In the genomic region with DNA sequence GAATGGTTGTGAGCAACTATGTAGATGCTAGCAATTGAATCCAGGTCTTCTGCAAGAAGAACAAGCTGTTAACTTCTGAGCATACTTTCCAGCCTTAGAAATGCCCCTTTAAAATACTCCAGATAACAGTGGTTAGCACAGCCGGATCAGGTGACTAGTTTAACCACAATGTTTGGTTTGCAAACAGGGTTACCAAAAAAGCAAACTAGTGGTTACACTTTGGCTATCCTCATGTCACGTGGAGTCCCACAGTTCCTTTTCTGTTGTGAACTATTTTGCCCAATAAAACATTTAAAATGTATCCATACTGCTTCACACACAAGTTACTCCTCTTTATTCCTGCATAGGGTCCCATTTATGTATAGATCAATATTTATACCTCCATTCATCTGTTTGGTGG, we compare ENCODE assay signal across 15 mouse cellular contexts.
"Had no signal": no experiment of that assay in that cellular context is flagged by ENCODE, and none has a peak within 500 bp of the region (broad histone marks: within the 10 kb centered on the region; RNA-seq: fewer than 3 reads in every experiment).

No protein-coding gene starts in this region.

- H3K4me2 ChIP-seq: kidney, embryonic 15.5 days; liver, embryonic 13.5 days; midbrain, embryonic 12.5 days; neural tube, embryonic 15.5 days had no signal

- H3K9ac ChIP-seq: kidney, embryonic 15.5 days; liver, embryonic 13.5 days; liver, postnatal 0 days; midbrain, embryonic 12.5 days; neural tube, embryonic 15.5 days had no signal

- H3K4me3 ChIP-seq: kidney, embryonic 15.5 days; left cerebral cortex, adult 2 months; limb, embryonic 10.5 days; liver, embryonic 13.5 days; midbrain, embryonic 12.5 days; neural tube, embryonic 15.5 days had no signal

- ATAC-seq: intestine, embryonic 16.5 days; liver, postnatal 0 days; midbrain, embryonic 16.5 days had no signal

- H3K27ac ChIP-seq: kidney, embryonic 15.5 days; left cerebral cortex, adult 2 months; limb, embryonic 10.5 days; liver, embryonic 13.5 days; macrophage; midbrain, embryonic 12.5 days; neural tube, embryonic 15.5 days had no signal

- DNase-seq: kidney, adult 2 months; kidney, postnatal 14 days; liver, embryonic 13.5 days; liver, postnatal 0 days; right cerebral cortex, adult 18-20 months; right cerebral cortex, postnatal 25 days; thymus, postnatal 36 days had no signal

- H3K27me3 ChIP-seq: kidney, embryonic 15.5 days; liver, embryonic 13.5 days; midbrain, embryonic 12.5 days; neural tube, embryonic 15.5 days had no signal

- H3K4me1 ChIP-seq: liver, embryonic 13.5 days; midbrain, embryonic 12.5 days; neural tube, embryonic 15.5 days had no signal

- H3K36me3 ChIP-seq: kidney, embryonic 15.5 days; limb, embryonic 10.5 days; liver, embryonic 13.5 days; midbrain, embryonic 12.5 days; neural tube, embryonic 15.5 days had no signal

- H3K9me3 ChIP-seq: kidney, embryonic 15.5 days; limb, embryonic 10.5 days; liver, embryonic 13.5 days; midbrain, embryonic 12.5 days; neural tube, embryonic 15.5 days had no signal
